Mouse (Mus musculus) left cerebral cortex, adult 6 months (tissue): Measurements from ENCODE around the gene Olfr1311. TPM values are rescaled to one million over a fixed set of nuclear protein-coding genes. Genes with fewer than 3 reads are reported as not detected.

Source experiments
- long read RNA-seq, 2 experiments: library from polyadenylated mRNA; unstranded; transcript quantifications; one replicate each; pipeline ENCODE4 v2.0.0; 2019 to 2020
- polyA plus RNA-seq: library from polyadenylated mRNA; unstranded; fragments of <200 nt; fragmentation: Nextera tagmentation; gene quantifications from 2 replicates; pipeline ENCODE4 v1.2.3, GENCODE M21; 2021

The Olfr1311 gene
- not detected in 2 replicates for polyA plus RNA-seq
- long read RNA-seq, experiment 1: 0 reads
- long read RNA-seq, experiment 2: 0 reads

GRCm38 (mm10) chr2:112024312-112024711, at the start of gene Olfr1311:
Gene Olfr1311, minus strand, starts transcription at chr2:112024412.

GRCm38 (mm10) chr2:112050138-112050537, 25.9 kb upstream of the Olfr1311 start, which contains the start of gene Olfr1312:
Gene Olfr1312, minus strand, starts transcription at chr2:112050238.

GRCm38 (mm10) chr2:112012608-112013007, 11.6 kb downstream of the Olfr1311 start, which contains the start of gene Olfr1310:
Gene Olfr1310, minus strand, starts transcription at chr2:112012708.

DNA sequence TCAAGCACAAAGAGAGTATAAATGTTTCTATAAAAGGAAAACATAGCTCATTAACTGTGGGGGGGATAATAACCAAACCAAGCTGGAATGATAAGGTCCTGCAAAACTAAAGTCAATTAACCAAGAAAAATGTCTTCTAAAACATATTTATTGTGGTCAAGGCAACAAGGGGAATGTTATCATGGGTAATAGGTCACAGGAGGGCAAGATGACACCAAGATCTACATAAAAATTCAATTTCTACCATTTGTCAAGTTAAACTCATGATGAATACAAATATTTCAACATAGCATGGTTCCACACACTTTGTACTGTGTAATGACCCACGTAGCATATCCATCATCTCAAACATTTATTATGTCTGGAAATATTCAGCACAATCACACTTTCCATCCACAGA, 34.0 kb downstream of the Olfr1311 start, which contains the start of gene Olfr1309:
Gene Olfr1309 (minus strand): TSS at position 101 of the 400 bp plus-strand sequence.

Other genes starting within 250 kb of the Olfr1311 start
- gene Olfr1302, start 247.0 kb downstream of the Olfr1311 start, polyA plus RNA-seq: not detected in 2 replicates
- not detected in 2 replicates for gene Olfr1303, start 204.1 kb downstream of the Olfr1311 start, polyA plus RNA-seq
- gene Olfr1305, start 147.3 kb downstream of the Olfr1311 start, polyA plus RNA-seq: not detected in 2 replicates
- not detected in 2 replicates for gene Olfr1306, start 108.1 kb downstream of the Olfr1311 start, polyA plus RNA-seq
- gene Olfr1307, start 75.0 kb downstream of the Olfr1311 start, polyA plus RNA-seq: not detected in 2 replicates
- not detected in 2 replicates for gene Olfr1308, start 59.5 kb downstream of the Olfr1311 start, polyA plus RNA-seq
- not detected in 2 replicates for gene Olfr1309, start 34.1 kb downstream of the Olfr1311 start, polyA plus RNA-seq
- gene Olfr1310, start 11.7 kb downstream of the Olfr1311 start, polyA plus RNA-seq: not detected in 2 replicates
- gene Olfr1312, start 25.8 kb upstream of the Olfr1311 start, polyA plus RNA-seq: not detected in 2 replicates
- gene Olfr1313, start 53.4 kb upstream of the Olfr1311 start, polyA plus RNA-seq: not detected in 2 replicates
- gene Olfr1314, start 72.4 kb upstream of the Olfr1311 start, polyA plus RNA-seq: not detected in 2 replicates
- not detected in 2 replicates for gene Olfr1315-ps1, start 91.0 kb upstream of the Olfr1311 start, polyA plus RNA-seq
- not detected in 2 replicates for gene Olfr1316, start 110.6 kb upstream of the Olfr1311 start, polyA plus RNA-seq
- not detected in 2 replicates for gene Olfr1317, start 115.9 kb upstream of the Olfr1311 start, polyA plus RNA-seq
- not detected in 2 replicates for gene Olfr1318, start 129.8 kb upstream of the Olfr1311 start, polyA plus RNA-seq
- 41.7 and 89.1 TPM in 2 replicates for gene Lpcat4, start 215.1 kb upstream of the Olfr1311 start, polyA plus RNA-seq
- gene Nutm1, start 234.9 kb upstream of the Olfr1311 start, polyA plus RNA-seq: 0.09 and 0.15 TPM in 2 replicates
- gene Nop10, start 237.5 kb upstream of the Olfr1311 start, polyA plus RNA-seq: 289 TPM in 2 replicates
- gene Slc12a6, start 241.4 kb upstream of the Olfr1311 start, polyA plus RNA-seq: 15.8 and 15.9 TPM in 2 replicates
- 0.29 TPM in 1 of 2 replicates, not detected in the other for gene Gm21985, start 241.9 kb upstream of the Olfr1311 start, polyA plus RNA-seq